Comparison of ENCODE assay signal across 19 mouse cellular contexts in genomic region chr6:103343515-103343914, GRCm38 (mm10).
"Had no signal": no experiment of that assay in that cellular context is flagged by ENCODE, and none has a peak within 500 bp of the region (broad histone marks: within the 10 kb centered on the region; RNA-seq: fewer than 3 reads in every experiment).

No protein-coding gene starts in this region.

- H3K27me3 ChIP-seq: limb, embryonic 13.5 days; liver, embryonic 13.5 days; midbrain, embryonic 12.5 days; midbrain, embryonic 15.5 days; stomach, embryonic 15.5 days had no signal

- ATAC-seq: midbrain, embryonic 15.5 days had no signal

- H3K4me1 ChIP-seq: limb, embryonic 10.5 days; limb, embryonic 13.5 days; liver, embryonic 13.5 days; midbrain, embryonic 15.5 days; stomach, embryonic 15.5 days had no signal

- H3K4me3 ChIP-seq: layer of hippocampus, adult 2 months; limb, embryonic 10.5 days; limb, embryonic 13.5 days; liver, embryonic 13.5 days; midbrain, embryonic 12.5 days; midbrain, embryonic 15.5 days; myocyte; stomach, embryonic 15.5 days had no signal

- H3K9me3 ChIP-seq: limb, embryonic 10.5 days; limb, embryonic 13.5 days; liver, embryonic 13.5 days; midbrain, embryonic 12.5 days; midbrain, embryonic 15.5 days; stomach, embryonic 15.5 days had no signal

- H3K4me2 ChIP-seq: limb, embryonic 13.5 days; liver, embryonic 13.5 days; midbrain, embryonic 12.5 days; midbrain, embryonic 15.5 days; stomach, embryonic 15.5 days had no signal

- H3K9ac ChIP-seq: limb, embryonic 13.5 days; liver, embryonic 13.5 days; midbrain, embryonic 12.5 days; midbrain, embryonic 15.5 days; stomach, embryonic 15.5 days had no signal

- H3K27ac ChIP-seq: kidney, postnatal 0 days; layer of hippocampus, adult 2 months; limb, embryonic 10.5 days; limb, embryonic 13.5 days; liver, embryonic 13.5 days; midbrain, embryonic 12.5 days; midbrain, embryonic 15.5 days; stomach, embryonic 15.5 days had no signal

- H3K36me3 ChIP-seq: limb, embryonic 10.5 days; limb, embryonic 13.5 days; liver, embryonic 13.5 days; midbrain, embryonic 12.5 days; midbrain, embryonic 15.5 days; stomach, embryonic 15.5 days had no signal

- DNase-seq: kidney, adult 2 months; kidney, postnatal 25 days; layer of hippocampus, adult 9-11 months; liver, embryonic 13.5 days; lung, adult 2 months; lung, postnatal 14 days; lung, postnatal 4 days; right cerebral cortex, adult 18-20 months; right cerebral cortex, postnatal 14 days; spleen, adult 18-20 months; thymus, postnatal 25 days had no signal
